Mouse (Mus musculus): ENCODE results near the gene Tbc1d7. TPM values are rescaled to one million over a fixed set of nuclear protein-coding genes. Genes with fewer than 3 reads are reported as not detected.

The Tbc1d7 gene
- total RNA-seq (2017) = 4.5 to 5.2 TPM in 2 of 3 replicates, not detected in the other

DNA sequence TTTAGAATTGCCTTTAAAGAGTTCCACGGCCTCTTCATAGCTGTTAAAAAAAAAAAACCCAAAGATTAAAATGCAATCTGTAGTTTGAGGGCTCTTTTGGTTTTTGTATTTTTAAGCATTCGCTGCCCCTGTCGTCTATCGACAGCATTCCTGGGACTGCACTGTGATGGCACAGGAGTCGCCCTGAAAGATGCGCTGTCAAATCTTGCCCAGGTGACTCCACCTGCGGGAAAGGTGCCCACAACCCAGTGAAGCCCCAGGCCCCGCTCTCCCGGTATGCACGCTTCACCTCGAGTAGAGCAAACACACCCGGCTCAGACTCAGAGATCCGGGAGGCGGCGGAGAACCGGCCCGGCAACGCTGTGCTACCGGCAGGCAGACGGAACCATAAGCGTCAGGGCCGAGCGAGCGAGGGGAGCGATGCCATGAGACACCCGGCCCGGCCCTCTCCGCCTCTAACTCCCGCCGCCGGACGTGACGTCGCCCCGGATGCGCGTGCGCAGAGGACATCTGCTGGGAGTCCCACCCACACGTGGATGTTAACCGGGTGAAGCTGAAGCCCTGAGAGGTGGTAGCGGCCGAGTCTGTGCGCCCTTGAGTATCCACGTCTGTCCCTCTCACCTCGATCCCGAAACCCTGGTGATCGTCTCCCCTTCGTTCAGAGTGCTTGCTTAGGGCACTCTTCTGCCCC, at the start of gene Tbc1d7:
Gene Tbc1d7, minus strand, starts transcription at position 482 of the 691 bp plus-strand sequence.
- peak; percentile 95 for ATAC-seq (replicated peaks; ENCODE audit: insufficient number of reproducible peaks, low FRiP score, low TSS enrichment, poor library complexity, severe bottlenecking)

DNA sequence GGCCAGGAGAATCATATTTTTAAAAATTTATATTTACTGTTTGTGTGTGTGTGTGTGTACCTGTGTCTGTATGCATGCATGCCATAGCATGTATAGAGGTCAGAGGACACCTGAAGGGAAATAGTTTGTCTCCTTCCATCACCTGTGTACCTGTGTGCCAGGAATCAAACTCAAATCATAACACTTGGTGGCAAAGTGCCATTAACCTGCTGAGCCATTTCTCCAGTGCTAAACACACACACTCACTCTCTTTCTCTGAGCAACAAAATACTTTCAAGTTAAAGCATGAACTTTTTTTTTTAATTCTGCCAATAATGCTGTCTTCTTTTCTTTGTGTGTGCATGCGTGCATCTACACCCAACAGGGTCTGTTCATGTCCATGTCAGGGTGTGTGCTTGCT, 49.3 kb upstream of the Tbc1d7 start:
- ATAC-seq (replicated peaks; ENCODE audit: insufficient number of reproducible peaks, low FRiP score, low TSS enrichment, poor library complexity, severe bottlenecking) = no peak

DNA sequence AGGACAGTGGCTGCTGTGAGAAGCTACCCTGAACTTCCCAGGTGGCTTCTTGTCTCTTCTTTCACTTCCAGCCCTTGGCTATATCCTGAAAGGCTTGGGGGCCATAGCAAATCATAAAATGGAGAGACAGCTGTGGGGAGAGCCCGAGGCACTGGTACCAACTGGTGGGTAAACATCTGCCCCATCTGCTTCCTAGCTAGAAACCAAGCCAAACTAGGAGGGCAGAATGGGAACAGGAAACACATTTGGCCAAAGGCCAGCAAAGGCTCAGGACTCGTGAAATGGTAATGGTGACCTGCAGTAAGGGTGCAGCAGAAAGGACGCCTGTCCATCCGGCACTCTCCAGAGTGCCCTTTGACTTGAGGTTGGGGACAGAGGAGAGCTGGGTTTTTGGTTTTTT, 47.5 kb upstream of the Tbc1d7 start:
- ATAC-seq (replicated peaks; ENCODE audit: insufficient number of reproducible peaks, low FRiP score, low TSS enrichment, poor library complexity, severe bottlenecking) = no peak

DNA sequence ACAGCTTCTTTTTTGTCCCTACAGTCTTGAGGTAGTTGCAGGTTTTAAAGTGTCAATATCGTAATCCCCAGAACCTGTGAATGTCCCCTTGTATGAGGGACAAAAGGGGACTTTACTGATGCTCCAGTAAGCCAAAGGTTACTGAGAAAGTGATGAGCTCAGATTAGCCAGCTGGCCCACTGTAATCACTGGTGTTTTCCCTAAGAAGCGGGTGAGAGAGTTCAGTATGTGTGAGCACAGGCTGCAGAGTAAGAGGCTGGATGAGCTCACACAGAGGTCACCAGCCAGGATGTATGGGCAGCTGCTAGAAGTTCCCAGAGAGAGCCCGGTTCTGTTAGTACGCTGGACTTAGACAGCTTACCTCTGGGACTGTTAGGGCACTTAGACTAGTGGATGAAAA, 47.0 kb upstream of the Tbc1d7 start:
- ATAC-seq (replicated peaks; ENCODE audit: insufficient number of reproducible peaks, low FRiP score, low TSS enrichment, poor library complexity, severe bottlenecking) = no peak

DNA sequence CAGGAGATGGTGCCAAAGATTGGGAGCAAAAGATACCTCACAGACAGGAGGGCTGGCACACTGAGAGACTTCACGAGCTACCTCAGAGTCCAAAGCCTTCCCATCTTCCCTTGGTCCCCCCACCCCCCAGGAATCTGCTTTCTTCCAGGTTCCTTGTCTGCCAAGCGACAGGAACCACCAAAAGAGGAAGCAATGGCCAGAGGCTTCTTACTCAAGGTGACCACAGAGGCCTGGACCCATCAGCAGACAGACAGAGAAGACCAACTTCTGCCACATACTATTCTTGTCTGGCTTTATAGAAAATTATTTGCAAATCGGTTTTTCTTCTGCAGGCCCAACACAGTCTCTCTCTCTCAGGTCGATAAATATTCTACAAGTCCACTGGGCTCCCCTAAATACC, 46.4 kb upstream of the Tbc1d7 start:
- ATAC-seq (replicated peaks; ENCODE audit: insufficient number of reproducible peaks, low FRiP score, low TSS enrichment, poor library complexity, severe bottlenecking) = peak; percentile 60; the same call in 1 of the 2 replicates

DNA sequence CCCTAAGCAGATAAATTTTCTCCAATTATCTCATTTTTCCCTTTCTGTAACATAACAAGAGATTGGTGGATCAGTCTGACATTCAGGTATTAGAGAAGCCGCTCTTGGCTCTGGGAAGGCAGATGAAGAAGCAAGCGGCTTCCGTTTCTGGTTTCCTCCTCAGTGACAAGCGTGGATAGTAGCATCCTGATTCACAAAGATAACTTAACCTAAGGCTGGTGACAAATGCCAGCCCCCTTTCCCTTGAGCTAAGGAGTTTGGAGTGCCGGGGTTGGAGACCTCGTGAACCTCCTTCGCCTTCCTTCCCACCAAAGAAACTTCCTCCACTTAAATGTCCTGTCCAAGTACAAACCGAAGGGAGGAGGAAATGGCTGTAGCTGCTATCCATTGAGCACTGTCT, 45.8 kb upstream of the Tbc1d7 start:
- ATAC-seq (replicated peaks; ENCODE audit: insufficient number of reproducible peaks, low FRiP score, low TSS enrichment, poor library complexity, severe bottlenecking) = no peak

DNA sequence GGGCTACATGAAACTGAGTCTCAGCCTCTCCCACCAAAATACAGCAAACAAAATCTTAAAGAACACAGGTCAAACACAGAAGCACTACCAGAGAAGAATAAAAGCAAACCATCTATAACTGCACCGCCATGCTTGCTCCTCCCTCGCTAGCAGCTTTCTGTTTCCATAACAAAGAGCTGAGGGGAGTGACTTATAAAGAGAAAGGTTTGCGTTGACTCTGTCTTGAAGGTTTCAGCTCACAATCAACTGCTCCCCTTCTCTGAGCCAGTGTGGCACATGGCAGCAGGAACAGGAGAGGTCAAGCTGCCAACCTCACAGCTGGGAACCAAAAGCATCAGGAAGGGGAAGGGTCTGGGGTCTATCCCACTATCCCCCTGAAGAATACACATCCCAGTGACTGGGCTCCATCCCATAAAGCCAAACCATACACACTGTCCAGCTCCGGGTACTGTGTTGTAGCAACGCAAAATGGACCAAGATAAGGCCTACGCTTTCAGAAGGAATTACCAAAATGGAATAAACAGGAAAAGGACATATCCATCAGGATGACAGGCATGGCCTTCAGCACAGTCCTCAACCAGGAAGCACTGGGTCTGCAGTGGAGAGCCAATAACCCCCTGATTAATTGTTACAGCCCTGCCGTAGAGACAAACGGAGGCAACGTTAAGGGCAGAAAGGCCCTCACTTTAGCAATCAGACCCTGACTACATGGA, 44.8 kb upstream of the Tbc1d7 start:
- no peak for ATAC-seq (replicated peaks; ENCODE audit: insufficient number of reproducible peaks, low FRiP score, low TSS enrichment, poor library complexity, severe bottlenecking)

DNA sequence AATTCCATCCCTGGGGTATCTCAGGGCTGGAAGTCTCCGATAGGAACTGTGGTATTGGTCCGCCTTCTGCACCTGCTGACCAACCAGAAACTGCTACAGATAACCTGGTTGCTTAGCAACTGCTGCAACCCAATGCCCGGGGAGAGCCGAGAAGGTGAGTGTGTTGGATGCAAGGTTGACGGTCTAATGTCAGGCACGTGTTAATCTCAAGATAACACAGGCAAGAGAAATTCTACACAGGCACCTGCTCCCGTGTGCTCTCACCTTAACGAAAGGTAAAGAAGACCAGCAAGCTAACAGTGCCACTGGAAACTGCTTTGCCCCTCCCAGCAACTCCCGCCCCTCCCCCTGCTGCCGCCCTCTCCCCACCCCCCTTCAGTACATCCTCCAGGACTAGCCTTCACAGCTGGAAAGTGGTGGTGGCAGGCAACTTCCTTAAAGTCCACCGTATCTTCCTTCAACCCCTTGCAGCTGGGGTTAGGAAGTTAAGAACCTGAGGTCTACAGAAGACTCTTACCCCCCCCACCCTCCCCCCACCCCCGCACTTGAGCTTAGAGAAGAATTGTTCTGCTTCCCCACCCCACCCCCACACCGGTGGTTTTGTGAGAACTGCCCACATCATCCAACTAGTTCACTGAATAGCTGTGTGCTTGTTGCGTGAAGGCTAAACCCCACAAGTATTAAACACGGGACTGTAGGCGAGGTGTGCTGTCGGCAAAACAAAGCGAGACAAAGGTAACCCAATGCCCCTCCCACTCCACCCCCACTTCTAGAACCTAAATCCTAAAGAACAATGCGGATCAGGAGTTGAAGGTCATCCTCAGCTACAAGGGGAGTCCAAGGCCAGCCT, 44.1 kb upstream of the Tbc1d7 start:
- no peak for ATAC-seq (replicated peaks; ENCODE audit: insufficient number of reproducible peaks, low FRiP score, low TSS enrichment, poor library complexity, severe bottlenecking)

DNA sequence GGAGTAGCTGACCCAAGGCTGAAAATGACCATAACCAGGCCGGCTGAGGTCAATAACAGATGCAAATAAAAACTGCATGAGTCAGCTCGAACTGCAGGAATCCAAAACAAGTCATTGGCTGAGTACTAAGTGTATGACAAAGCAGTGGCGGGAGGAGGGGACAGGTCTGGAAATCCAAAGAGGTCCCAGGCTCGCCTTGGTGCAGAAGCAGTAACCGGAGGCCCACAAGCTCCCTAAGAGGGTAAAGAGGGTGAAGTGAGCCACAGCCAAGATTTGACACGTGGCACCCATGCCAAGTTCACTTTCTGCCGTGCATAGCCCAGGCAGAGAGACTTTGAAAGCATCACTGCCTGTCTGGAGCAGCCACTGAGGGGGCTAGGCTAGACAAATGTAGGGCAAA, 41.0 kb upstream of the Tbc1d7 start:
- no peak for ATAC-seq (replicated peaks; ENCODE audit: insufficient number of reproducible peaks, low FRiP score, low TSS enrichment, poor library complexity, severe bottlenecking)

DNA sequence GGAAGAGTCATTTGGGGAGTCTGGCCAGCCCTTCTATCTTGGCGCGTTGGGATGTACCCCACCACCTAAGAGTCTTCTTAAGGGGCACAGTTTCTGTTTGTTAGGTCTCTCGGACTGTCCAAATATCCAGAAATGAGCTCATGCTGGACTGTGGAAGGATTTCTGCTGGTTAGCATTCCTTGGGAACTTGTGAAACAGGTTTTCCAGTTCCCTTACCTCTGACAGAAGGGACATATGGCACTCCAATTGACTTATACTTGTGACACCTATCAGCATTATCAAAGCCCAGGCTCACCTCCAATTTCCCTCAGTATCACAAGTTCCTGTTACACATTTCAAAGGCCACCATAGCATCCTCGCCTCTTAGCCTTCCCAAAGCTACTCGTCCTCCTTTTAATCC, 39.7 kb upstream of the Tbc1d7 start:
- ATAC-seq (replicated peaks; ENCODE audit: insufficient number of reproducible peaks, low FRiP score, low TSS enrichment, poor library complexity, severe bottlenecking) = no peak

DNA sequence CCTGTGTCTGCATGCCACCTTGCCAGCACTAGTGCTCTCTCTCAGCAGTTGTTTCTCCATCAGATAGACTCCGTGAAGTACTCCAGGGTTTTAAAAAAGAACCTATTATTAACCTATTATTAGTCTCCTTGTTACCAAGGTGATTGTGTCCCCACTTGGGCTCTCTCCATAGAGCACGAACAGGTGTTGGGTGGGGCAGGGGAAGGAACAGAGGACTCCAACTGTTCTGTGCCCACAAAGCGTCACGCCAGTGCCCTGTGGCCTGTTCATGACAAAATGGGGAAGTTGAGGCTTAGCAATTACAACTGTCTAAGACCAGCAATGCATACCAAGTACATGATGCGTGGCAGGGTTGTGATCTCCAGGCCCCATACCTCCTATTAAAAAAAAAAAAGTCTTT, 38.3 kb upstream of the Tbc1d7 start:
- peak; percentile 70 for ATAC-seq (replicated peaks; ENCODE audit: insufficient number of reproducible peaks, low FRiP score, low TSS enrichment, poor library complexity, severe bottlenecking)

DNA sequence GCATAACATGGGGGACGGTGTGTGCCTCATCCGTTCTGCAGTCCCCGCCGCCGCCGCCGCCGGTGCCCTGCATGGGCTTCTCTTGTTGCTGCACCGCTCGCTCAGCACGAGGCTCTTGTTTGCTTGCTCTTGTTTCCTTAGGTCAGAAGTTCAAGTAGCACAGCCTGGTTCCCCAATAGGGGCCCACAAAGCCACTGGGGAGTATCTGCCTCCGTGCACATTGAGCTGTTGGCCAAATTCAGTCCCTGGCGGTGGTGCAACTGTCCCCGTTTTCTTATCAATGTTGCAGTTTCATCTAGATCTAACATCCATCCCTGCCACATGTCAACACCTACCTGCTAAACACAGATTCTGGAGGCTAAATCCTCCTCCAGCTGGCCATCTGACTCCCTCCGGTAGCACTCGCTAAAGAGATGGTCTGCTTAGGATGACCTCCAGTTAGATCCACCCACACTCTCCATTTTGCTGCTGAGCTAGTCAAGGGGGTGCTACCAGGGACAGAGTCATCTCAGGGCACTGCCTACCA, 37.7 kb upstream of the Tbc1d7 start:
- peak; percentile 59 for ATAC-seq (replicated peaks; ENCODE audit: insufficient number of reproducible peaks, low FRiP score, low TSS enrichment, poor library complexity, severe bottlenecking)

DNA sequence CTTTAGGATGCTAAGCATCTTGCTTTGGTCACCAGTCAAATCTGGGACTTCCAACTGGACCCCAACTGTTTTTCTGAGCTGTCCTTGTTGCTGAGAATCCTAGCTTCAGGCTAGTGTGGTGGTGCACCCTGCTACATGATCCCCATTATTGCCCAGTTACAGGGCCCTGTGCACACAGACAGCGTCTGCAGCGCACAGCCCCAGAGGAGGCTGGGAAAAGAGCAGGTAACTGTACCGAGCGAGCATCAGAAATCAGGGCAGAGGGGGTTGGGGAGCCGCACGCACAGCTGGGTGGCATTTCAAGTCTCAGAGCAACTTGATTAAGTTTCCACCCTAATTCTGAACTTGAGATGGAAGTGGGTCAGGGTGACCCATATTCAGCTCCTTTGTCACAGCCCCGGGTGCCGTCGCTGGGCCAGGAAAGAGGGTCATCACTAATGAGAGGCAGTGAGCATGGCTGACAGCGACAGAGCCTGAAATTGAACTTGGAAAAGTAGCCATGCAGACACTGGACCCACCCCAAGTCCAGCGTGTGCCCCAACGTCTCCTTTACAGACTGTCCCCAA, 34.9 kb upstream of the Tbc1d7 start:
- ATAC-seq (replicated peaks; ENCODE audit: insufficient number of reproducible peaks, low FRiP score, low TSS enrichment, poor library complexity, severe bottlenecking) = no peak

DNA sequence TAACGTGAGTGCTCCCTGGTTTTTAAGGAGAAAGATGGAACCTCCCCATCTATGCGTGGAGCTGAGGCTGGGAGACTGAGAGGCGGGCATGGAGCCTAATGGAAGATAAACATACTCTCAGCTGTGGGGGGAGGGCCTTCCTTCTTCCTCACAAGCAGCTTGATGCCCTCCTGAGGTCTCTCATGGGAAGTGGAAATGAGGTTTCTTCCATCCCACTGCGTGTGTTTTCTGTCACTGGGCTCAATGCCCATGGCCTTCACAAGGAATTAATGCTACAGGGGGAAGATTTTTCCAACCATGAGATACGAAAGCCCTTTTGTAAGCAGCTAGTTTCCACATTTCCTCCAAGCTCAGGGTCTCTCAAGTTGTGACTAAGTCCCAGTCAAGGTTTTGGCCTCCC, 32.3 kb upstream of the Tbc1d7 start:
- no peak for ATAC-seq (replicated peaks; ENCODE audit: insufficient number of reproducible peaks, low FRiP score, low TSS enrichment, poor library complexity, severe bottlenecking)

DNA sequence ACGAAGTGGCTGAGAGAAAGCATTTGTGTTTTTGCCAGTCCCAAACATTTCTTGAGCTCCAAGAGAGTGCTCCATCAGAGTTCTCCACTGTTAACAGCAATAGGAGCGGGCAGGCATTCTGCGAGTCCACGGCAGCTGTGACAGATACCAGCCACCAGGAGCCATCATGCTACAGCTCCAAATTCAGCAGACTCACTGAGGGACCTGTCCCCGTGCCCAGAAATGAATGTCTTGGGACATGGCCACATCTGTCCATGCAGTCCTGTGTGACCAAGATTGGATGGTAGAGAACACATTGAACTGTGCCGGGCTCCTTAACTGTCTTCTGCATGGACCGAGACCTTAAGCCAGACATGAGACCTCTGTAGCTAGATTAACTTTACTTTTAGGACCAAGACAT, 31.9 kb upstream of the Tbc1d7 start:
- ATAC-seq (replicated peaks; ENCODE audit: insufficient number of reproducible peaks, low FRiP score, low TSS enrichment, poor library complexity, severe bottlenecking) = no peak

DNA sequence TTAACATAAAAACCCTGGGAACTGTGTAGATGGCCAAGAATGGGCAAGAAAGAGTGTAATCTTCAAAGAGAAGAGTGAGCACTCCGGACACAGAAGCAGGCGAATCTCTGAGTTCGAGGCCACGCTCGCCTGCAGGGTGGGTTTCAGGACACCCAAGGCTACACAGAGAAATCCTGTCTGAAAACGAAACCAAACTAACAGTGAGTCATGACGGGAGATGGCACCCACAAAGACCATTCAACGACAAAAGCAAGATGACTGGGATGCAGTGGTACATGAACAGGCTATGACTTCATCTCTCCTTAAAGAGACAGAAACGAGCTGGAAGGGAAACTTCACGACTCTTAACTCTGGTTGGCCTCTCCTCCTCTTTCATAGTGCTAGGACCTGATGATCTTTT, 31.1 kb upstream of the Tbc1d7 start:
- ATAC-seq (replicated peaks; ENCODE audit: insufficient number of reproducible peaks, low FRiP score, low TSS enrichment, poor library complexity, severe bottlenecking) = no peak

DNA sequence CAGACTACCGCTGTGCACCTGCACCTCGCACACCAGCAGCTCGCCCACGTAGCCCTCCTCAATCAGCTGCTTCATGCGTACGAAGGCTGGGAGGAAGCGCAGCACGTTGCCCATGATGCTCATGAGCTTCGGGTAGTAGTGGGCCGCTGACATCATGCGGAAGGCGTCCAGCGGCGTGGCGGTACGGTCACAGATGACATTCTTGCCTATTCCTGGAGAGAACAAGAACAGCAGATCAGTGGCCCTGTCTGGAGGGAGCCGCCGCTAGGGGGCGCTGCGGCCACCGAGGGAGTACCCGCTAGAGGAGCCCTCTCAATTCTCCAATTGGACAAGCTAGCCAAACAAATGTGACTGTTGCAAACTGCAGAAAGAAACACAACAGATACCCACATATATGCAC, 29.7 kb upstream of the Tbc1d7 start:
- no peak for ATAC-seq (replicated peaks; ENCODE audit: insufficient number of reproducible peaks, low FRiP score, low TSS enrichment, poor library complexity, severe bottlenecking)

DNA sequence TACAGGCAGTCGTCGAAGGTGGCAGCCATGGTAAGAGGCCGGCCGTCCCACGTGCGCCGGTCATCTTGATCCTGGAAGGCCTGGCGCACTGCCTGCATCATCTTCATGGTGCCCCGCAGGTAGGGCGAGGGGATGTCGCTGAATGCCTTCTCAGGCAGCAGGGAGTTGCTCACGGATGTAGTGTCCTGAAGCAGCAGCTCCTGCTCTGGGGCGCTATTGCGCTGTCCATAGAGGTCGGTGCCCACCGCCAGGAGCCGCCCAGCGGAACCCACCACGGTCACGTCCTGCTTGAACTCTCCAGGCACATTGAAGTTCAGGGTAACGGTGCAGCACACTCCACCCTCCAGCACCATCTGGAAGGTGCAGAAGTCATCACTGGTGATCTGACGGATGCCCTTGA, 29.2 kb upstream of the Tbc1d7 start:
- no peak for ATAC-seq (replicated peaks; ENCODE audit: insufficient number of reproducible peaks, low FRiP score, low TSS enrichment, poor library complexity, severe bottlenecking)

DNA sequence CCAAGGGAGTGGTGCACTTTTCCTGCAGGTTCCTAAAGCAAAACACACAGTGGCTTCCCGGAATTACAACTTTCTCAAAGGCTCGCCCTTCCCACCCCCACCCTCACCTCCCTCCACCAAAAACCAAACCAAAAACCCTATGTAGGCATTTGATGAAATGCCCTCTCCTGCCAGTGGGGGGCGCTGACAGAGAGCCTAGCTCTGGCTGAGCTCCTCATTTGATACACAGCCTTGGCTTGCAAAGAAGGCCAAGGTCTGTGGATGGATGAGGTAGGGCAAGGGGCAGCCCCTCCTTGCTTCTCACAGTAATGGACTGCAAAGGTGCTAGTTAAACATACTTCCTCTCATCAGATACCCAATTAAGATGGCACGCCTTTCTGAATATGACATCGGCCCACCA, 28.4 kb upstream of the Tbc1d7 start:
- ATAC-seq (replicated peaks; ENCODE audit: insufficient number of reproducible peaks, low FRiP score, low TSS enrichment, poor library complexity, severe bottlenecking) = peak; percentile 34; the same call in 1 of the 2 replicates

All from monocyte, adult 5-6 weeks (primary cell).